Mouse (Mus musculus): ENCODE results near the gene Ralb.

Ralb gene

DNA sequence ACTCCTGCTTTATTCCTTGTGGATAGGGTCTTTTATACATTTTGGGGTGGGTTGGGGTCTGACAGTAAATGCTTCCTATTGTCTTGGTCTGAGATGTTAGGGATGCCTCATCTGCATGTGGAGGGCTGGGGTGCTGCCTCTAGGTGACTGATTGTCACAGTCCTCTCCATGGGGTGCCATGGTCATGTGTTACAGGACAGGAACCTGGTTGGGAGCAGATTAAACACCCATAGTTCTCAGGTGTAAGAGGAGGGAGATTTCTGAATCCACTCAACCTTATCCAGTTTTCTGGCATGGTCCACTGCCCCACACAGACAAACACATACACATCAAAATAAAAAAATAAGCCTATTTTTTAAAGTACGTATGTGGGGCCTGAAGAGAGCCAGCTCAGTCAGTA is 12.1 kb downstream of the Ralb start:
- no peak for DNase-seq (ENCODE audit: low spot score in 2 of 2)

DNA sequence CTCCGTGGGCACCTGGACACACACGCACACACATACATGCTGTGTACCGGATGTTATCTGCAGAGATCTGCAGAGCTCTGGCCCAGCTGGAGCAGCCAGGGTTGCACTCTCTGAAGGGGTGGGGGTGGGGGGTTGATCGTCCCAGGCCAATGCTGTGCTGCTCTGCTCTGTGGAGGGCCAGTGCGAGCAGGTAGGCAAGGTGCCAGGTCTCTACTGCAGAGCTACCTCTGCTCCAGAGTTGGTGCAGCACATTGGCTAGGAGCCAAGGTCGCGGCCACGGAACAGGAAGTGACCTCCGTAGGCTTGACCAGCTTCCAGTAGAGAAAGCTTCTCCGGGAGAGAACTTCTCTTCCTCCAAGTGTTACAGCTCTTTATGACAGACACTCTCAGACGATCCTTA is 12.5 kb downstream of the Ralb start:
- DNase-seq (ENCODE audit: low spot score in 2 of 2), result peak; percentile 56 to 77

DNA sequence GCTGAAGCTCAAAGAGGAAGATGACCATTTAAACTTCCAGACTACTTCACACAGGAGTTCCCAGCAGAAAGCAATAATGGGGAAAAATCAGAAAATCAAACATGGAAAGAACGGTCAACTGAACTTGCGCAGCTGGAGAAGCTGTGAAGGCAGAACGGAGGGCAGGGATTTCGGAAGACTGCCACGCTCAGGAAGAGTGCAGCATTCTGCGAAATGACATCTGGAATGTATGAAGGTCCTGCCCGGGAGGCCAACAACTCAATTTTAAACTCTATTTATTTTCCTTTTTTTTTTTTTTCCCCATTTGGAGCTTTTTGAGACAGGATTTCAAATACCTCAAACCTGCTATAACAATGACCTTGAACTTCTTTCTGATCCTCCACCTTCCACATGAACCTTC is 13.8 kb downstream of the Ralb start:
- no peak for DNase-seq (ENCODE audit: low spot score in 2 of 2)

- no peak for DNase-seq (ENCODE audit: low spot score in 2 of 2)
Observed at GRCm38 (mm10) chr1:119487917-119488590, 16.5 kb downstream of the Ralb start.

DNA sequence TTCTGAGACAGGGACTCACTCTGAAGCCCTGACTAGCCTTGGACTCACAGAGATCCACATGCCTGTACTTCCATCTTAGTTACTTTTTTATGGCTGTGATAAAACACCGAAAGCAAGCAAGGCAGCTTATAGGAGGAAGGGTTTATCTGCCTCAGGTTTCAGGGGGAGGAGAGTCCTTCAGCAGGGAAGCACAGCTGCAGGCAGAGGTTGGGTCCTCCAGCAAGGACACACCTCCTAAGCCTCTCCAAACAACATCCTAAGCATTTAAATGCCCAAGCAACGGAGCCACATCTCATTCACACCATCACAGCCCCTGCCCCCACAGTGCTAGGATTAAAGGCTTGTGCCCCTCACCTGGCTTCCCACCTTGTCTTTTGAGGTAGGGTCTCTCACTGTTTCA is 18.8 kb downstream of the Ralb start:
- no peak for DNase-seq (ENCODE audit: low spot score in 2 of 2)

DNA sequence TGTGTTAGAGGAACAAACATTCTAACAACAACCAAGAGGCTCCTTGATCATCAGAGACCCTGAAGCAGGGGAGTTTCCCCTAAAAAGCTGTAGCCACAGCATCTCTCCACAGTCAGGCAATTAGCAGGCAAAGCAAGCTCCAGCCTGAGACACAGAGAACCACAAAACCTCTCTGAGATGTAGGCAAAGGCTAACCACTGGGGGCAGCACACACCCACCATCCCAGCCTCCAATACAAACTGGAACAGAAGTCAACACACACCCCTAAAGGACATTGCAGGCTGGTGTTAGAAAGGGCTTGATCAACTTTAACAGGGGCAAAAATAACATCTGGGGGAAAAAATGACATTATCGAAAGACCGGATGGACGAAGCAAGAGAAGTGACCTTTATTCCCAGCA is 20.1 kb downstream of the Ralb start:
- DNase-seq (ENCODE audit: low spot score in 2 of 2), result no peak

DNA sequence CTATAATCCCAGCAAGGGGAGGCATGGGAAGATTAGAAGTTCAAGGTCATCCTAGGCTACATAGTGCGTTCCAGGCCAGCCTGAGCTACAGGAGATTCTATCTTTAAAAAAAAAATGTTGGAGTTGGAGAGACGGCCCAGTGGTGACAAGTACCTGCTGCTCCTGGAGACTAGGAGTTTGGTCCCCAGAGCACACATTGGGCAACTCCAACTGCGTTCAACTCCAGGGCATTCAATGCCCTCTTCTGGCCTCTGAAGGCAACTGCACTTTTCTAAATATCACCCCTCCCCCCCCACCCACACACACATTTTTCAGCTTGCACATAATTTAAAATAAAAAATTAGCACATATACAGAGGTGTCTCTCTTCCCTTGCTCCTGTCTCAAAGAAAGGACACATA is 21.7 kb downstream of the Ralb start:
- no peak for DNase-seq (ENCODE audit: low spot score in 2 of 2)

DNA sequence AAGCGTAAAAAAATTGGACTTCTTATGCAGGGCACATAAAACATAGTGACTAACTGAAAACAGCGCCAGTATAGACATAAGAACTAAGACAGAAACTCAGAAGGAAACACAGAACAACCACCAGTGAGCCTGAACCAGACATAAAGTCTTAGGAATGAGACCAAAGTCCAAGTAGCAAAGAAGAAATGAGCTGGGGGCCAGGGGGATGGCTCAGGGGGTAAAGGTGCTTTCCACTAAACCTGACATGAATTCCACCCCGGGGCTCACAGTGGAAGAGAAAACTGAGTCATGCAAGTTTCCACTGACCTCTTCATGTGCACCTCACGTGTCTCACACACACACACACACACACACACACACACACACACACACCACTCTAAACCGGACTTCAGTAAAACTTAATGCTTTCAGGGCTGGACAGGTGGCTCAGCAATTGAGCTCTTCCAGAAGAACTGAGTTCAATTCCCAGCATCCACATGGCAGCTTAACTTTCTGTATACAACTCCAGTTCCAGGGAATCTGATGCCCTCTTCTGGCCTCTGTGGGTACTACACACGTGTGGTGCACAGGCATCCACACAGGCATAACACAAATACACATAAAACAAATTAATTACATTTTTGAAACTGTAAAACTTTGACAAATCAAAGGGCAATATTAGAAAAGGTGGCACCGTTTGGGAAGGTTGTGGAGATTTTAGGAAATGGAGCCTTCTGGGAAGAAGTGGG is 23.2 kb downstream of the Ralb start:
- no peak for DNase-seq (ENCODE audit: low spot score in 2 of 2)

- DNase-seq (ENCODE audit: low spot score in 2 of 2), result no peak
Observed at GRCm38 (mm10) chr1:119480678-119481077, 23.9 kb downstream of the Ralb start.

- no peak for DNase-seq (ENCODE audit: low spot score in 2 of 2)
Observed at GRCm38 (mm10) chr1:119479641-119480040, 25.0 kb downstream of the Ralb start.

DNA sequence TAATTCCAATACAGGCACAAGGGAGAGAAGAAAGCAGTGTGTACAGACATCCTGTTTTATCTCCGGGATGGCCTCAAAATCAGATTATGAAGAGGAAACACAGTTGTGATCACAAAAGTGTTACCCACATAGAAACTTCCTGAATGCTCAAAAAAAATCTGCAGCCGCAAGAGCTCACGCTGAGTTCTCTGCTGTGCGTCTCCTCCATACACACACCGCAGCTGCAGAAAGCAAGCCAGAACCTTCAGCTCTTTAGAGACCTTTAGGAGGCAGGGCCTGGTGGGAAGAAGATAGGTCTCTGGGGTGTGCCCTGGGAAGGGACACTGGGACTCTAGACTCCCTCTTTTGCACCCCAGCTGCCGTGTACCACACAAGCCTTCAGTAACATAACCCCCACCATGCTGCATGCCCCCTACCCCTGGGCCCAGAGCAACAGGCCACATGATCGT is 27.7 kb downstream of the Ralb start:
- DNase-seq (ENCODE audit: low spot score in 2 of 2), result no peak

- peak in 1 of 2 experiments; percentile 29 for DNase-seq (ENCODE audit: low spot score in 2 of 2)
Observed at GRCm38 (mm10) chr1:119474671-119475070, 29.9 kb downstream of the Ralb start.

GRCm38 (mm10) chr1:119472648-119473047 is 31.9 kb downstream of the Ralb start:
- DNase-seq (ENCODE audit: low spot score in 2 of 2), result no peak

- DNase-seq (ENCODE audit: low spot score in 2 of 2), result no peak
Observed at GRCm38 (mm10) chr1:119471793-119472396, 32.7 kb downstream of the Ralb start.

GRCm38 (mm10) chr1:119463386-119463785 is 41.2 kb downstream of the Ralb start:
- DNase-seq (ENCODE audit: low spot score in 2 of 2), result peak; percentile 39 to 79

DNA sequence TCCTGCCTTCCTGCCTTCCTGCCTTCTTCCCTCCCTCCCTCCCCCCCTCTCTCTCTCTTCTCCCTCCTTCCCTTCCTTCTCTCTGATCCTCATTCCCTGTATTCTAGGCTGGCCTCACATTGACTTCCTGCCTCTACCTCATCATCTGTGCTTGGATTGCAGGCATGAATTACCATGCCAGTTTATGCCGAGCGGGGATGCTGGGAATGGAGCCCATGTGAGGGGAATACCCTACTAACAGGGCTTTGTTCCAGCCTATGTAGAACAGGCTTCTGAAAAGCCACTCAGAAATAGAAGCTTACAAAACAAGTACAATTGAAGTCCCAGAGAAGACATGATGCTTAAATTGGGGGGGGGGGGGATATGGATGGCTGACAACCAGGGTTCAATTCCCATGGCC is 44.5 kb downstream of the Ralb start:
- DNase-seq (ENCODE audit: low spot score in 2 of 2), result no peak

GRCm38 (mm10) chr1:119457993-119458605 is 46.5 kb downstream of the Ralb start:
- DNase-seq (ENCODE audit: low spot score in 2 of 2), result peak in 1 of 2 experiments; percentile 27

DNA sequence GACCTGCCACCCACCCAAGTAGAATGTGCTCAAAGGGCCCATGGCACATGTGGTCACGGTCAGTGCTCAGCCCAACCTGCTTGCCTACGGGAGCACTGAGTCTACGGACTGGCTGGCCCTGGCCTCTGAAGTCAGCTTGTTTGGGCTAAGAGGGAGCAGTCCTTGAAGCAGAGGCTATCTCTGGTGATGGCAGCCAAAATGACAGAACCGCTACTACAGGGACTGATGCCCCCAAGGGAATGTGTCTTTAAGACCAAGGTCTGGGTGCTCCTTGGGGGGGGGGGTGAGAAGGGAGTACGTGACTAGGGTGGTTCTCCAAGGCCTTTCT is 47.1 kb downstream of the Ralb start:
- no peak for DNase-seq (ENCODE audit: low spot score in 2 of 2)

DNA sequence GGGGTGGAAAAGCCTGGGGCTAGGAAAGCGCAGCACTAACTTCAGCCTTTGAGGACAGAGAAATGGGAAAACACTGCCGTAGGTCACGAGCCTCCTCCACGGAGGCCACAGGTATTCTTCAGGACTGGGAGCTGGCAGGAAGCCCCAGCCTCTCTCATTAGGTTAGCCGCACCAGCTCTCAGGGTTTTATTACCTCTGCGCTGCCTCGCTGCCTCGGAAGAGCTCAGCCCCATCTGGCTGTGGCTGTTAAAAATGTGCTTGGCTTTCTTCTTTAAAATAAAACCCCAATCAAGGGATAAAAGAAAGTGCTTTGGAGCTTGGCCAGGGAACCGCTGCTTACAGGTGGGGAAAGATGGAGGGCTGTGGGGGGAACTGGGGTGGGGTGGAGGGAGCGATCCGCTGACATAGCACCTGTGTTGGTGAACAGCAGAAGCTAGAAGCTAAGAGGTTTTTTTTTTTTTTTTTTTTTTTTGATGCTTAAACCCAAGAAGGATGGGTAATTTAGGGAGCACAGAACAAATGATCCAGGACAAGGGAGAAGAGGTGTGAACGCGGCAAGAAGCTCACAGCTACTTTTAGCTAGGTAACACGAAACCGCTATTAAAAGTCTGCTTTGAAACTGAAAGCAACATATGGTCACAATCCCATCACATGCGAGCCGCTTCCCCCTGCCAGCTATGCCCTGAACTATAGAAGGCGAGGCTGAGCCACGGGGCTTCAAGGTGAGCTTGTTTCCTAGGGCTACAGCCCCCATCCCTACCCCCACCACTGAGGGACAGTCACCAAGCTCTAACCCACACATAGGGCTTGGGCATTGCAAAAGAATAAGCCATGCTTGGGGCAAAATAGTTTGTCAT is 47.7 kb downstream of the Ralb start:
- DNase-seq (ENCODE audit: low spot score in 2 of 2), result no peak

- no peak for DNase-seq (ENCODE audit: low spot score in 2 of 2)
Observed at GRCm38 (mm10) chr1:119453731-119454130, 50.9 kb downstream of the Ralb start.

DNA sequence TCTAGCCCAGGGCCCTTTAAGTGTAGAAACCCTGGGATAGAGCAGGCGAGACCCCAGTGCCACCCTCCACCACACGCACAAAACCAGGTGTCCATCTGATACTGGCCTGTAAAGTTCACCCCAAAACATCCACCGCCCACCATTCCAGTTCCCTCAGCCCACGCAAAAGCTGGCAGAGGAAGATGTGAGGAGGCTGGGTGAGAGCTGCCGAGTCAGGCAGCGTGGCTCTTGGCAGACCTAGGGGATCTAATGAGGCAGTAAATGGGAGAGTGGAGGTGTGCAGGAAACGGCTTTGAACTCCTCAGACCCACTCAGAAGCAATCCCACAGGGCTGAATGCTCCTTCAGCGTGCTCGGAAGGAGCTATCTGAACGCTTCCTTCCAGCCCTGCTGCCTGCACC is 53.2 kb downstream of the Ralb start:
- DNase-seq (ENCODE audit: low spot score in 2 of 2), result no peak
